Mouse (Mus musculus) embryonic facial prominence, embryonic 14.5 days (tissue): Measurements from ENCODE around the gene Mycn. TPM values are rescaled to one million over a fixed set of nuclear protein-coding genes. Genes with fewer than 3 reads are reported as not detected.

Experiments
- ATAC-seq: fragments of 200-750 bp; cut with Nextera tagmentation; 2 replicates; pipeline ENCODE4 v1.8.0; 2017; ENCODE audit warnings: low read depth, moderate number of reproducible peaks, moderate TSS enrichment
- DNase-seq: peaks from one replicate; pipeline ENCODE4 v3.0.0-alpha.2; 2015; ENCODE audit warnings: low spot score
- H3K27ac ChIP-seq: fragments of 300-500 bp; sonication (generic); replicated peaks from 2 replicates; pipeline ENCODE4 v1.5.1; 2014; ENCODE audit warnings: low read depth, mild to moderate bottlenecking, low read length, moderate library complexity
- H3K27me3 ChIP-seq: fragments of 300-500 bp; sonication (generic); replicated peaks from 2 replicates; pipeline ENCODE4 v1.6.1; 2014; ENCODE audit warnings: low read length; ENCODE audit not compliant: control insufficient read depth, insufficient read depth
- H3K36me3 ChIP-seq: fragments of 300-500 bp; sonication (generic); 2 replicates; pipeline ENCODE4 v1.6.1; 2014; ENCODE audit warnings: low read length, mixed read lengths; ENCODE audit not compliant: control insufficient read depth, insufficient read depth
- H3K4me1 ChIP-seq: fragments of 300-500 bp; sonication (generic); 2 replicates; pipeline ENCODE4 v1.6.1; 2014; ENCODE audit warnings: antibody characterized with exemption, low read length; ENCODE audit not compliant: control insufficient read depth, insufficient read depth
- H3K4me2 ChIP-seq: fragments of 300-500 bp; sonication (generic); 2 replicates; pipeline ENCODE4 v1.6.1; 2014; ENCODE audit warnings: low read depth, mild to moderate bottlenecking, low read length, moderate library complexity, mixed read lengths
- H3K4me3 ChIP-seq: fragments of 300-500 bp; sonication (generic); 2 replicates; pipeline ENCODE4 v1.5.1; 2014; ENCODE audit warnings: low read depth, mild to moderate bottlenecking, low read length
- H3K9ac ChIP-seq: fragments of 300-500 bp; sonication (generic); 2 replicates; pipeline ENCODE4 v1.6.1; 2014; ENCODE audit warnings: low read depth, mild to moderate bottlenecking, low read length, moderate library complexity, mixed read lengths
- H3K9me3 ChIP-seq: fragments of 300-500 bp; sonication (generic); 2 replicates; pipeline ENCODE4 v1.6.1; 2016; ENCODE audit warnings: low read length; ENCODE audit not compliant: control insufficient read depth
- WGBS: fragments of 180-500 bp; shearing (Covaris S2); extraction: QIAGEN DNeasy Blood & Tissue Kit; methylation state at CpG from one replicate; pipeline ENCODE4 v1.1.7; 2014; 5-methylcytosine and 5-hydroxymethylcytosine counted together
- polyA plus RNA-seq: library from polyadenylated mRNA; unstranded; fragments of >200 nt; fragmentation: Nextera tagmentation; extraction: Ambion mirVana; gene quantifications from 2 replicates; pipeline ENCODE4 v1.2.1, GENCODE M21; 2014

Mycn gene
- polyA plus RNA-seq, 1 experiment from 2014 or later, result 17.0 TPM

GRCm38 (mm10) chr12:12902403-12902802 lies 39.3 kb downstream of the Mycn start:
- ATAC-seq, result no peak
- H3K4me3 ChIP-seq, result no peak overlapping the region
- H3K9ac ChIP-seq, result no peak overlapping the region
- H3K9me3 ChIP-seq, result no peaks in the 10 kb centered on the region
- WGBS, result 89% methylated on average over 1 of the region's 1 CpGs
- DNase-seq, result no peak
- H3K4me1 ChIP-seq, result peaks cover 11% of the 10 kb centered on the region
- H3K27ac ChIP-seq, result no peak overlapping the region
- no peaks in the 10 kb centered on the region for H3K36me3 ChIP-seq
- H3K27me3 ChIP-seq, result no peaks in the 10 kb centered on the region
- H3K4me2 ChIP-seq, result no peak overlapping the region

- H3K9me3 ChIP-seq, result no peaks in the 10 kb centered on the region
- 48% methylated on average over 2 of the region's 2 CpGs for WGBS
- H3K4me2 ChIP-seq, result no peak overlapping the region
- no peaks in the 10 kb centered on the region for H3K4me1 ChIP-seq
- no peak overlapping the region for H3K9ac ChIP-seq
- peak; percentile 26; the same call in 1 of the 2 replicates for ATAC-seq
- DNase-seq, result peak; percentile 70
- H3K27ac ChIP-seq, result no peak overlapping the region
- no peak overlapping the region for H3K4me3 ChIP-seq
- H3K36me3 ChIP-seq, result no peaks in the 10 kb centered on the region
- H3K27me3 ChIP-seq, result no peaks in the 10 kb centered on the region
Observed at GRCm38 (mm10) chr12:12898356-12899126, 43.2 kb downstream of the Mycn start.

- no peaks in the 10 kb centered on the region for H3K36me3 ChIP-seq
- no peak for DNase-seq
- no peak overlapping the region for H3K4me2 ChIP-seq
- ATAC-seq, result no peak
- no peak overlapping the region for H3K27ac ChIP-seq
- no peaks in the 10 kb centered on the region for H3K9me3 ChIP-seq
- H3K4me3 ChIP-seq, result no peak overlapping the region
- H3K4me1 ChIP-seq, result no peaks in the 10 kb centered on the region
- WGBS, result 89% methylated on average over 8 of the region's 8 CpGs
- H3K9ac ChIP-seq, result no peak overlapping the region
- no peaks in the 10 kb centered on the region for H3K27me3 ChIP-seq
Observed at GRCm38 (mm10) chr12:12893986-12894385, 47.7 kb downstream of the Mycn start.

GRCm38 (mm10) chr12:12886191-12886889 lies 55.4 kb downstream of the Mycn start:
- no peak overlapping the region for H3K9ac ChIP-seq
- no peak for DNase-seq
- H3K27ac ChIP-seq, result no peak overlapping the region
- H3K4me3 ChIP-seq, result no peak overlapping the region
- no peaks in the 10 kb centered on the region for H3K4me1 ChIP-seq
- peak; percentile 55; the same call in 1 of the 2 replicates for ATAC-seq
- H3K27me3 ChIP-seq, result no peaks in the 10 kb centered on the region
- H3K4me2 ChIP-seq, result no peak overlapping the region
- H3K36me3 ChIP-seq, result no peaks in the 10 kb centered on the region
- WGBS, result 33% methylated on average over 15 of the region's 15 CpGs
- H3K9me3 ChIP-seq, result no peaks in the 10 kb centered on the region
